Mouse (Mus musculus): ENCODE measurements around the gene Nck1. TPM values are rescaled to one million over a fixed set of nuclear protein-coding genes. Genes with fewer than 3 reads are reported as not detected.
A peak's percentile ranks its signal among the peaks of the same experiment; 100 is the strongest.

The Nck1 gene
- polyA plus RNA-seq, 1 experiment, result 17.1 TPM

DNA sequence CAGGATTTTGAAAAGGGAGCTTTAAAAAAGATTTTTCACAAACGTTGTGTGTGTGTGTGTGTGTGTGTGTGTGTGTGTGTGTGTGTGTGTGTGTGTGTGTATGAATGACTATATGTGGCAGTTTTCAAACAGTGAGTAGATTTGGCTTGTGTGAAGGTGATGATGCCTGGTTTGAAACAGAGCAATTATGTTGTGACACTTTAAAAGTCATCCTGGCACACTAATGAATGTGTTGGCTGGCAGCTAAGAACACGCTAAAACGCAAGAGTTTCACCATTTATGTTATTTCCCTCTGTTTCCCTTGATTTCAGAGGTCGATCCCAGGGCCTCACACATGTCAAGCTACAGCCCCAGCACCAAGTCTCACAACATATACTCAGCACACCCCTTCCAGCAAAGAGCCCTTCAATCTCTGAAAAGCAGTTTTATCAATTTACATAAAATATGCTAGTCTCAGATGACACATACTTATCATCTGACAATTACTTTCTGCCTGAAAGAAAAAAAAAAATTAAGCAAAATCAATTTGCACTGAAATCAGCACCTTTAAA, 12.2 kb upstream of the Nck1 start:
- Histone ChIP-seq H3K36me3 (ENCODE audit: control insufficient read depth, insufficient read depth) (no peaks in the 10 kb centered on the region), H3K4me2 (ENCODE audit: low read depth) (no peak overlapping the region), H3K79me2 (ENCODE audit: control insufficient read depth, insufficient read depth) (no peaks in the 10 kb centered on the region), H3K4me3 (no peak overlapping the region), H3ac (ENCODE audit: control insufficient read depth, insufficient read length) (no peak overlapping the region), H3K27me3 (ENCODE audit: control insufficient read depth, insufficient read depth, insufficient read length) (no peaks in the 10 kb centered on the region)
- TF ChIP-seq MAX (IDR thresholded peaks at IDR 0.05; ENCODE audit: low read depth) (no peak), E2F4 (IDR thresholded peaks at IDR 0.05; ENCODE audit: insufficient read depth) (no peak), TCF3 (IDR thresholded peaks at IDR 0.05; ENCODE audit: insufficient read length, low read depth) (no peak), TCF12 (IDR thresholded peaks at IDR 0.05; ENCODE audit: insufficient read depth, poor library complexity, severe bottlenecking) (no peak), POLR2A (IDR thresholded peaks at IDR 0.05; ENCODE audit: insufficient read length, low read depth) (no peak), REST (IDR thresholded peaks at IDR 0.05; ENCODE audit: insufficient read depth, insufficient read length) (no peak)

GRCm38 (mm10) chr9:100555686-100556085, 9.8 kb upstream of the Nck1 start:
- TF ChIP-seq USF1 (IDR thresholded peaks at IDR 0.05; ENCODE audit: low read depth) (no peak), MYOG (IDR thresholded peaks at IDR 0.05; ENCODE audit: control insufficient read depth in 1 of 3, insufficient read depth in 1 of 3, insufficient read length in 2 of 3, low read depth in 2 of 3) (no peak), MAX (IDR thresholded peaks at IDR 0.05; ENCODE audit: low read depth) (no peak), E2F4 (IDR thresholded peaks at IDR 0.05; ENCODE audit: insufficient read depth) (no peak), REST (IDR thresholded peaks at IDR 0.05; ENCODE audit: insufficient read depth, insufficient read length) (no peak), POLR2A (IDR thresholded peaks at IDR 0.05; ENCODE audit: insufficient read length, low read depth) (no peak), TCF3 (IDR thresholded peaks at IDR 0.05; ENCODE audit: insufficient read length, low read depth) (no peak), TCF12 (IDR thresholded peaks at IDR 0.05; ENCODE audit: insufficient read depth, poor library complexity, severe bottlenecking) (no peak), MYOD1 (IDR thresholded peaks at IDR 0.05; ENCODE audit: control insufficient read depth in 1 of 3, insufficient read length in 2 of 3, low read depth in 2 of 3) (no peak), CEBPB (IDR thresholded peaks at IDR 0.05; ENCODE audit: insufficient read depth, poor library complexity, severe bottlenecking) (no peak), SRF (IDR thresholded peaks at IDR 0.05; ENCODE audit: control insufficient read depth, insufficient read length, low read depth) (no peak), POLR2AphosphoS2 (IDR thresholded peaks at IDR 0.05; ENCODE audit: insufficient read length, low read depth) (no peak)
- Histone ChIP-seq H3K36me3 (ENCODE audit: control insufficient read depth, insufficient read depth) (no peaks in the 10 kb centered on the region), H3K79me2 (ENCODE audit: control insufficient read depth, insufficient read depth) (no peaks in the 10 kb centered on the region)

DNA sequence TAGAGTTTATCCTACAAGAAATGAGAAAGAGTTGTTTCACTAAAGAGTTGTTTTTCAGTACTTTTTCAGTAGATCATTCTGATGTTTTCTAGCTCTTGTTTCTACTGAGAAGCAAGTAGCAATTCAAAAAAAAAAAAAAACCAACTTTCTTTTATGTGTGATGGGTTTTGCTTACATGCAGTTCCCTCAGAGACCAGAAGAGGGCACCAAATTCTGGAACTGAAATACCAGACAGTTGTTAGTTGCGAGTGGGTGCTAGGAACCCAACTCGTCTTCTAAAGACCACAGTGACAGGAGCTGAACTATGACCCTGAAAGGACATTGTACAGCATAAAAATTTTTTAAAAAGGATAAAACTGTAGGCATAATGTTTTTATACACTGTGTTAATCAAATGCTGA, 2.4 kb upstream of the Nck1 start:
- peaks cover 22% of the 10 kb centered on the region for H3K79me2 ChIP-seq (ENCODE audit: control insufficient read depth, insufficient read depth)
- no peaks in the 10 kb centered on the region for H3K27me3 ChIP-seq (ENCODE audit: control insufficient read depth, insufficient read depth, insufficient read length)

More at GRCm38 (mm10) chr9:100555686-100556085, 9.8 kb upstream of the Nck1 start:
- no peaks in the 10 kb centered on the region for H3K27me3 ChIP-seq (ENCODE audit: control insufficient read depth, insufficient read depth, insufficient read length)
- no peak overlapping the region for H3ac ChIP-seq (ENCODE audit: control insufficient read depth, insufficient read length)
- H3K4me3 ChIP-seq, result no peak overlapping the region
- no peak overlapping the region for H3K4me2 ChIP-seq (ENCODE audit: low read depth)

DNA sequence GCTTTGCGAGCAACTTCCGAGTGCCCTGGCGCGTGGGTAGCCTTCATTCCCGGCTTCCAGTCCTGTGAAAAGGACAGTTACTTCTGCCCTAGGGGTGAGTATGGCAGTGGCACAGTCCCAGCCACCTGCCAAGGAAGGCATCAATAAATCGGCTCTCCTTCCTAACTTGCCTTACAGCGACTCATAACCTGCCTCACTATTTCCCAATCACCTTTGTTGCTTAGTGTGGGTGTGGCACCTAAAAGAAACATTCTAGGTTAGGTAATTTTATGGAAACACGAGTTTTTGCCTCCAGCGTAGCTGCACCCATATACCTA, 618 bp upstream of the Nck1 start:
- Histone ChIP-seq H3K4me2 (ENCODE audit: low read depth) (peak overlapping the region; percentile 96), H3K36me3 (ENCODE audit: control insufficient read depth, insufficient read depth) (no peaks in the 10 kb centered on the region)

More for the DNA sequence above, 2.4 kb upstream of the Nck1 start:
- Histone ChIP-seq H3ac (ENCODE audit: control insufficient read depth, insufficient read length) (no peak overlapping the region), H3K36me3 (ENCODE audit: control insufficient read depth, insufficient read depth) (no peaks in the 10 kb centered on the region), H3K4me3 (no peak overlapping the region), H3K4me2 (ENCODE audit: low read depth) (no peak overlapping the region)
- no peak for TF ChIP-seq MAX (IDR thresholded peaks at IDR 0.05; ENCODE audit: low read depth)
- TF ChIP-seq SRF (IDR thresholded peaks at IDR 0.05; ENCODE audit: control insufficient read depth, insufficient read length, low read depth), result no peak
- no peak for TF ChIP-seq E2F4 (IDR thresholded peaks at IDR 0.05; ENCODE audit: insufficient read depth)
- no peak for TF ChIP-seq POLR2AphosphoS2 (IDR thresholded peaks at IDR 0.05; ENCODE audit: insufficient read length, low read depth)
- TF ChIP-seq POLR2A (IDR thresholded peaks at IDR 0.05; ENCODE audit: insufficient read length, low read depth), result no peak
- TF ChIP-seq TCF3 (IDR thresholded peaks at IDR 0.05; ENCODE audit: insufficient read length, low read depth), result no peak
- no peak for TF ChIP-seq REST (IDR thresholded peaks at IDR 0.05; ENCODE audit: insufficient read depth, insufficient read length)
- no peak for TF ChIP-seq TCF12 (IDR thresholded peaks at IDR 0.05; ENCODE audit: insufficient read depth, poor library complexity, severe bottlenecking)
- TF ChIP-seq USF1 (IDR thresholded peaks at IDR 0.05; ENCODE audit: low read depth), result no peak
- TF ChIP-seq MYOD1 (IDR thresholded peaks at IDR 0.05; ENCODE audit: control insufficient read depth in 1 of 3, insufficient read length in 2 of 3, low read depth in 2 of 3), result no peak
- TF ChIP-seq CEBPB (IDR thresholded peaks at IDR 0.05; ENCODE audit: insufficient read depth, poor library complexity, severe bottlenecking), result no peak
- TF ChIP-seq MYOG (IDR thresholded peaks at IDR 0.05; ENCODE audit: control insufficient read depth in 1 of 3, insufficient read depth in 1 of 3, insufficient read length in 2 of 3, low read depth in 2 of 3), result no peak

More for the DNA sequence above, 618 bp upstream of the Nck1 start:
- no peaks in the 10 kb centered on the region for H3K27me3 ChIP-seq (ENCODE audit: control insufficient read depth, insufficient read depth, insufficient read length)
- peak overlapping the region; percentile 90 for H3ac ChIP-seq (ENCODE audit: control insufficient read depth, insufficient read length)
- H3K79me2 ChIP-seq (ENCODE audit: control insufficient read depth, insufficient read depth), result peaks cover 39% of the 10 kb centered on the region
- peak overlapping the region; percentile 78 for H3K4me3 ChIP-seq
- TF ChIP-seq POLR2A (IDR thresholded peaks at IDR 0.05; ENCODE audit: insufficient read length, low read depth) (no peak), CEBPB (IDR thresholded peaks at IDR 0.05; ENCODE audit: insufficient read depth, poor library complexity, severe bottlenecking) (no peak), E2F4 (IDR thresholded peaks at IDR 0.05; ENCODE audit: insufficient read depth) (no peak), POLR2AphosphoS2 (IDR thresholded peaks at IDR 0.05; ENCODE audit: insufficient read length, low read depth) (no peak), MAX (IDR thresholded peaks at IDR 0.05; ENCODE audit: low read depth) (no peak), REST (IDR thresholded peaks at IDR 0.05; ENCODE audit: insufficient read depth, insufficient read length) (no peak), TCF3 (IDR thresholded peaks at IDR 0.05; ENCODE audit: insufficient read length, low read depth) (no peak), SRF (IDR thresholded peaks at IDR 0.05; ENCODE audit: control insufficient read depth, insufficient read length, low read depth) (no peak), USF1 (IDR thresholded peaks at IDR 0.05; ENCODE audit: low read depth) (no peak), MYOD1 (IDR thresholded peaks at IDR 0.05; ENCODE audit: control insufficient read depth in 1 of 3, insufficient read length in 2 of 3, low read depth in 2 of 3) (no peak), TCF12 (IDR thresholded peaks at IDR 0.05; ENCODE audit: insufficient read depth, poor library complexity, severe bottlenecking) (no peak)
